Mouse (Mus musculus): ENCODE results near the gene Adra1b. TPM values are rescaled to one million over a fixed set of nuclear protein-coding genes. Genes with fewer than 3 reads are reported as not detected.

Gene Adra1b
- polyA plus RNA-seq, 1 experiment from 2014 or later: 12.1 TPM

GRCm38 (mm10) chr11:43929706-43930105, 28.7 kb upstream of the Adra1b start:
- Histone ChIP-seq H3K27ac (ENCODE audit: low read length) (no peak overlapping the region), H3K4me3 (ENCODE audit: low read depth, low read length) (no peak overlapping the region), H3K36me3 (ENCODE audit: control insufficient read depth, insufficient read depth, low read length) (no peaks in the 10 kb centered on the region), H3K4me2 (ENCODE audit: low read length) (no peak overlapping the region), H3K4me1 (ENCODE audit: control insufficient read depth, insufficient read depth, low read length) (peaks cover 9% of the 10 kb centered on the region), H3K27me3 (ENCODE audit: control insufficient read depth, insufficient read depth, low read depth, low read length) (no peaks in the 10 kb centered on the region), H3K9ac (ENCODE audit: low read depth, low read length) (no peak overlapping the region), H3K9me3 (replicated peaks; ENCODE audit: control insufficient read depth, low read length, poor library complexity, severe bottlenecking) (no peaks in the 10 kb centered on the region)
- WGBS: 81% methylated on average over 5 of the region's 5 CpGs
- ATAC-seq: no peak

- ATAC-seq: no peak
- WGBS: 75% methylated on average over 5 of the region's 5 CpGs
- H3K4me2 ChIP-seq (ENCODE audit: low read length): no peak overlapping the region
Observed at GRCm38 (mm10) chr11:43929178-43929577, 28.2 kb upstream of the Adra1b start.

DNA sequence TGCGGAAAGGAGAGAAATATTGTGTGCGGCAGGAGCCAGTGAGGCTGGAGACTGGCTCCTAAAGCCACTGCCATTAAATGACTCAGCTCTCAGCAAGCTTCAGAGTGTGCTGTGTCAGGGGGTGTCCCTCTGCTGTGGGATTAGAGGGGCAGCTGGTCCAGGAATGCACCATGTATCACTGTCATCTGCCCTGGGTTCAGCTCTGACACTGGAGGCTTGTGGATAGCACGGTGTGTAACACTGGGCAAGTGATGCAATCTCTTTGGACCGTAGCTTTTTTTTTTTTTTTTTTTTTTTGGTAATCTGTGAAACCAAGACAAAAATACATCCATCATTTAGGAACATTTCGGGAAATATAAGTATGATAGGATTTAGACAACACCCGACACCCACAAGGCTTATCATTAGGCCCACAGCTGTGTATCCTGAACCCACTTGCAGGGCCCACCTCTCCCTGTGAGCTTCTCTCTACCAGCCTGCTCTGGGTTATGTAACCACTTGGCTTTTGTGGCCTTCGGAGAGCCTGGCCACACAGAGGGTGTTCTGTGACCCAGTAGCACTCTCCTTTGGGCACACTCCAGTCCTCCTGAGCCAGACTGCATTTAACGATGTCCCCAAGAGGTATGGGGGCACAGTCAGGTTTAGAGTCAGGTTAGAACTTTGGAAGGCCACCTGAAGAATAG, 26.3 kb upstream of the Adra1b start:
- Histone ChIP-seq H3K4me2 (ENCODE audit: low read length) (no peak overlapping the region), H3K9ac (ENCODE audit: low read depth, low read length) (no peak overlapping the region), H3K27ac (ENCODE audit: low read length) (no peak overlapping the region), H3K4me3 (ENCODE audit: low read depth, low read length) (no peak overlapping the region), H3K36me3 (ENCODE audit: control insufficient read depth, insufficient read depth, low read length) (no peaks in the 10 kb centered on the region), H3K27me3 (ENCODE audit: control insufficient read depth, insufficient read depth, low read depth, low read length) (no peaks in the 10 kb centered on the region), H3K9me3 (replicated peaks; ENCODE audit: control insufficient read depth, low read length, poor library complexity, severe bottlenecking) (no peaks in the 10 kb centered on the region; the same call in 1 of the 2 replicates), H3K4me1 (ENCODE audit: control insufficient read depth, insufficient read depth, low read length) (peaks cover 9% of the 10 kb centered on the region)
- no peak for ATAC-seq
- WGBS: 82% methylated on average over 8 of the region's 8 CpGs

More at GRCm38 (mm10) chr11:43929178-43929577, 28.2 kb upstream of the Adra1b start:
- no peaks in the 10 kb centered on the region for H3K27me3 ChIP-seq (ENCODE audit: control insufficient read depth, insufficient read depth, low read depth, low read length)
- H3K27ac ChIP-seq (ENCODE audit: low read length): no peak overlapping the region
- H3K4me1 ChIP-seq (ENCODE audit: control insufficient read depth, insufficient read depth, low read length): peaks cover 9% of the 10 kb centered on the region
- no peak overlapping the region for H3K9ac ChIP-seq (ENCODE audit: low read depth, low read length)
- no peaks in the 10 kb centered on the region for H3K9me3 ChIP-seq (replicated peaks; ENCODE audit: control insufficient read depth, low read length, poor library complexity, severe bottlenecking)
- H3K36me3 ChIP-seq (ENCODE audit: control insufficient read depth, insufficient read depth, low read length): no peaks in the 10 kb centered on the region
- H3K4me3 ChIP-seq (ENCODE audit: low read depth, low read length): no peak overlapping the region

GRCm38 (mm10) chr11:43926163-43926562, 25.2 kb upstream of the Adra1b start:
- Histone ChIP-seq H3K9ac (ENCODE audit: low read depth, low read length) (no peak overlapping the region), H3K4me2 (ENCODE audit: low read length) (no peak overlapping the region), H3K9me3 (replicated peaks; ENCODE audit: control insufficient read depth, low read length, poor library complexity, severe bottlenecking) (no peaks in the 10 kb centered on the region; the same call in 1 of the 2 replicates), H3K27me3 (ENCODE audit: control insufficient read depth, insufficient read depth, low read depth, low read length) (no peaks in the 10 kb centered on the region), H3K4me1 (ENCODE audit: control insufficient read depth, insufficient read depth, low read length) (peaks cover 9% of the 10 kb centered on the region), H3K4me3 (ENCODE audit: low read depth, low read length) (no peak overlapping the region), H3K36me3 (ENCODE audit: control insufficient read depth, insufficient read depth, low read length) (no peaks in the 10 kb centered on the region), H3K27ac (ENCODE audit: low read length) (no peak overlapping the region)
- 32% methylated on average over 6 of the region's 6 CpGs for WGBS
- peak; percentile 68 for ATAC-seq

- Histone ChIP-seq H3K9ac (ENCODE audit: low read depth, low read length) (no peak overlapping the region), H3K4me3 (ENCODE audit: low read depth, low read length) (no peak overlapping the region), H3K36me3 (ENCODE audit: control insufficient read depth, insufficient read depth, low read length) (no peaks in the 10 kb centered on the region), H3K9me3 (replicated peaks; ENCODE audit: control insufficient read depth, low read length, poor library complexity, severe bottlenecking) (no peaks in the 10 kb centered on the region; the same call in 1 of the 2 replicates), H3K27me3 (ENCODE audit: control insufficient read depth, insufficient read depth, low read depth, low read length) (no peaks in the 10 kb centered on the region), H3K4me1 (ENCODE audit: control insufficient read depth, insufficient read depth, low read length) (peaks cover 9% of the 10 kb centered on the region), H3K27ac (ENCODE audit: low read length) (no peak overlapping the region), H3K4me2 (ENCODE audit: low read length) (no peak overlapping the region)
- ATAC-seq: peak; percentile 66
- 18% methylated on average over 6 of the region's 6 CpGs for WGBS
Observed at GRCm38 (mm10) chr11:43925584-43925983, 24.6 kb upstream of the Adra1b start.

DNA sequence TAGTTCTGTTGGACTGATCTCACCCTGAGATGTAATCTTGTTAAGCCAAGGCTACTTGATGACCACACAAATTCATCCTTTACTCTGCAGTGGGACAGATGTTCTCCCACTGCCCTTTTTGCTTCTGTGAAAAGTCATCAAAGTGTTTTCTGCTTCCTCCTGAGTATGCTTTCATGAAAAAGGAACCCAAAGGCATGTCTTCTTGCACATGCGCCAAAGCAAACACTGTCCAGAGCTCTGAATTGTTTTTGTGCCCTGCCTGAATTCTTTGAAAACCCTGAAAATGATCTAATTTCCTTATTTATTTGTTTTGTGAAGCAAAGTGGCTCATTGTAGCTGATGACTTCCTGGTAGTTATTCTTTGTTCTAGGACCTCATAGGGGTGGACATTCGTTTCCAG, 20.7 kb upstream of the Adra1b start:
- no peak overlapping the region for H3K9ac ChIP-seq (ENCODE audit: low read depth, low read length)
- H3K27ac ChIP-seq (ENCODE audit: low read length): no peak overlapping the region
- no peak for ATAC-seq
- H3K4me1 ChIP-seq (ENCODE audit: control insufficient read depth, insufficient read depth, low read length): peaks cover 9% of the 10 kb centered on the region
- WGBS: 82% methylated on average over 2 of the region's 2 CpGs
- H3K9me3 ChIP-seq (replicated peaks; ENCODE audit: control insufficient read depth, low read length, poor library complexity, severe bottlenecking): no peaks in the 10 kb centered on the region; the same call in 1 of the 2 replicates
- no peaks in the 10 kb centered on the region for H3K27me3 ChIP-seq (ENCODE audit: control insufficient read depth, insufficient read depth, low read depth, low read length)
- no peak overlapping the region for H3K4me3 ChIP-seq (ENCODE audit: low read depth, low read length)
- H3K4me2 ChIP-seq (ENCODE audit: low read length): no peak overlapping the region
- no peaks in the 10 kb centered on the region for H3K36me3 ChIP-seq (ENCODE audit: control insufficient read depth, insufficient read depth, low read length)

DNA sequence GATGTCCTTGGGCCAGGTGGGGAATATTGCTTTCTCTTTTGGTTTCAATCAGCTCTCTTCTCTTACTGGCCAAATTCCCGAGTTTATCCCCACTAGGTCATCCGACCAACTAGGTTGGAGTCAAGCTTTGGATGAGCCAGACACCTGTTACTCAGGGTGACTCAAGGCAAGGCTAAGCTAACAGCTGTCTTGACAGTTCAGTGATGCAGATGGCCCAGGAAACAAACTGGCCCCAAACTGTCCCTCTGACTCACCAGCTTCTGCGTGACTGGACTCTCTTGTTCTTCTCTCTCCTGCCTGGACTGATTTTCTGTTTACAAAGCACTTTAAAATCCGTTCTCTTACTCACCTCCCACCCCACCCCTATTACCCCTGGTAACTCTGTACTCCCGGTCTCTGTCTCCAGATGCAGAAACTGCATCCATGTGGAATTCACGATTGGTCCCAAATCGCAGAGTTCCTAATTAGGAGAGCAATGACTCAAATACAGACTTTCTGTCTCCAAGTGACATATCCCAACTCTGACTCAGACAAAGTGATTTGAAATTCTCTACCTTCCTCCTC, 18.6 kb upstream of the Adra1b start:
- no peaks in the 10 kb centered on the region; the same call in 1 of the 2 replicates for H3K9me3 ChIP-seq (replicated peaks; ENCODE audit: control insufficient read depth, low read length, poor library complexity, severe bottlenecking)
- H3K27ac ChIP-seq (ENCODE audit: low read length): no peak overlapping the region
- no peak overlapping the region for H3K4me2 ChIP-seq (ENCODE audit: low read length)
- no peaks in the 10 kb centered on the region for H3K36me3 ChIP-seq (ENCODE audit: control insufficient read depth, insufficient read depth, low read length)
- no peak overlapping the region for H3K9ac ChIP-seq (ENCODE audit: low read depth, low read length)
- no peaks in the 10 kb centered on the region for H3K27me3 ChIP-seq (ENCODE audit: control insufficient read depth, insufficient read depth, low read depth, low read length)
- ATAC-seq: no peak
- H3K4me3 ChIP-seq (ENCODE audit: low read depth, low read length): no peak overlapping the region
- 88% methylated on average over 7 of the region's 7 CpGs for WGBS
- no peaks in the 10 kb centered on the region for H3K4me1 ChIP-seq (ENCODE audit: control insufficient read depth, insufficient read depth, low read length)

- no peak overlapping the region for H3K4me2 ChIP-seq (ENCODE audit: low read length)
- H3K9ac ChIP-seq (ENCODE audit: low read depth, low read length): no peak overlapping the region
- no peak for ATAC-seq
- H3K27me3 ChIP-seq (ENCODE audit: control insufficient read depth, insufficient read depth, low read depth, low read length): no peaks in the 10 kb centered on the region
- no peaks in the 10 kb centered on the region for H3K9me3 ChIP-seq (replicated peaks; ENCODE audit: control insufficient read depth, low read length, poor library complexity, severe bottlenecking)
- H3K4me1 ChIP-seq (ENCODE audit: control insufficient read depth, insufficient read depth, low read length): no peaks in the 10 kb centered on the region
- H3K27ac ChIP-seq (ENCODE audit: low read length): no peak overlapping the region
- H3K4me3 ChIP-seq (ENCODE audit: low read depth, low read length): no peak overlapping the region
- WGBS: 82% methylated on average over 12 of the region's 12 CpGs
- H3K36me3 ChIP-seq (ENCODE audit: control insufficient read depth, insufficient read depth, low read length): no peaks in the 10 kb centered on the region
Observed at GRCm38 (mm10) chr11:43914552-43915447, 13.8 kb upstream of the Adra1b start.

Measured in midbrain, embryonic 16.5 days (tissue).